Mouse (Mus musculus) spleen, postnatal 14 days (tissue): ENCODE results near the gene Tlnrd1.

Source experiments
- DNase-seq, 2 experiments: peaks; one replicate each; pipeline ENCODE4 v3.0.0; 2021 to 2022; ENCODE audit warnings: low spot score in 2 of 2

Tlnrd1 gene

GRCm38 (mm10) chr7:83884921-83885532 is 922 bp upstream of the Tlnrd1 start:
- peak; percentile 20 to 23 for DNase-seq

GRCm38 (mm10) chr7:83883276-83884020 is 657 bp downstream of the Tlnrd1 start:
- peak; percentile 64 to 72 for DNase-seq

- DNase-seq, result peak in 1 of 2 experiments; percentile 61
Measured at GRCm38 (mm10) chr7:83882633-83883275, 1.4 kb downstream of the Tlnrd1 start.

- DNase-seq, result no peak
Measured at GRCm38 (mm10) chr7:83882150-83882632, 1.9 kb downstream of the Tlnrd1 start.

GRCm38 (mm10) chr7:83878676-83879448 is 5.2 kb downstream of the Tlnrd1 start:
- no peak for DNase-seq

GRCm38 (mm10) chr7:83877088-83877487 is 7.0 kb downstream of the Tlnrd1 start:
- no peak for DNase-seq

GRCm38 (mm10) chr7:83869839-83870543 is 14.1 kb downstream of the Tlnrd1 start:
- DNase-seq, result no peak

- no peak for DNase-seq
Measured at GRCm38 (mm10) chr7:83868200-83868599, 15.9 kb downstream of the Tlnrd1 start.

GRCm38 (mm10) chr7:83863554-83863953 is 20.6 kb downstream of the Tlnrd1 start:
- DNase-seq, result no peak

GRCm38 (mm10) chr7:83859378-83860083 is 24.6 kb downstream of the Tlnrd1 start:
- DNase-seq, result no peak

- DNase-seq, result no peak
Measured at GRCm38 (mm10) chr7:83857921-83858320, 26.2 kb downstream of the Tlnrd1 start.

GRCm38 (mm10) chr7:83857208-83857488 is 27.0 kb downstream of the Tlnrd1 start:
- DNase-seq, result no peak

GRCm38 (mm10) chr7:83856353-83857207 is 27.5 kb downstream of the Tlnrd1 start:
- no peak for DNase-seq

GRCm38 (mm10) chr7:83855203-83855602 is 28.9 kb downstream of the Tlnrd1 start:
- no peak for DNase-seq

- no peak for DNase-seq
Measured at GRCm38 (mm10) chr7:83852381-83853380, 31.4 kb downstream of the Tlnrd1 start.

GRCm38 (mm10) chr7:83851569-83852380 is 32.3 kb downstream of the Tlnrd1 start:
- no peak for DNase-seq

GRCm38 (mm10) chr7:83847187-83848075 is 36.7 kb downstream of the Tlnrd1 start:
- no peak for DNase-seq
